Mouse (Mus musculus) left cerebral cortex, adult 8-10 months (tissue): ENCODE results near the gene Vangl1. TPM values are rescaled to one million over a fixed set of nuclear protein-coding genes. Genes with fewer than 3 reads are reported as not detected.
A peak's percentile ranks its signal among the peaks of the same experiment; 100 is the strongest.

Experiments used
- DNase-seq, 2 experiments: peaks; one replicate each; pipeline ENCODE4 v3.0.0; 2022; ENCODE audit warnings: low spot score in 2 of 2
- total RNA-seq, 4 experiments: library from RNA; stranded (reverse); gene quantifications; 2 replicates each; pipeline ENCODE4 v1.2.4; 2022

The Vangl1 gene
- total RNA-seq, 4 experiments from 2014 or later: 3.7 to 9.5 (median 7.0) TPM

DNA sequence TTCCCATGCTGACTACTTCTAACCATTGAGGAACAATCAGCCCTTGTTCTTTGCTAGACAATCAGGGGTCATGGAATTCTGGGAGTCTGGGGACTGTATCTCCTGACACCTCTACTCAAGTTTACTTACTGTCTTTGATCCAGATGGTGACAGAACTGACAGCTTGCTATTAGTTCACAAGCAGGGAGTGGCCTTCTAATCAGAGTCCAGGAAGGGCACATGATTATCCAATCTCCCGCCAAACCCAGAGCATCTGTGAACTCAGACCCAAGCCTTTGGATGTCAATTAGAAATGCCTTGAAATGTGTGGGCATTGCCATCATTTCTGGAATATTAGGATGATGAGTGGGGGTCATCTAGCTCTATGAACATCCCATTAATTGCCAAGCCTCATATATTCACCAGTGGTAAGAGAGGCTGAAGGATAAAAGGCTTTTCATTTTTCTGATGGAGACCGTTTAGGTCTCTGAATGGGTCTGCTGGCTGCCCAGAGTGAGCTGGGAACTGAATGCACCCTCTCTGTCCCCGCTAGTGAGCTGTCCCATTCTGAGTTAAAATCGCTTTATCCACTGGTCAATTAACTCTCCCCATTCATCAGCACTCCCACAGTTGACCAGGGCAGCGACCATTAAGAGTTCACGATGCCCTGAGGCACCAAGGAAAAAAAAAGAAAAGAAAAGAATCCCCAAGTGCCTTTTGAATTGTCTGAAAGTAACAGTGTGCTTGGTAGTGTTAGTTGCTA, 58.7 kb downstream of the Vangl1 start:
- no peak for DNase-seq

DNA sequence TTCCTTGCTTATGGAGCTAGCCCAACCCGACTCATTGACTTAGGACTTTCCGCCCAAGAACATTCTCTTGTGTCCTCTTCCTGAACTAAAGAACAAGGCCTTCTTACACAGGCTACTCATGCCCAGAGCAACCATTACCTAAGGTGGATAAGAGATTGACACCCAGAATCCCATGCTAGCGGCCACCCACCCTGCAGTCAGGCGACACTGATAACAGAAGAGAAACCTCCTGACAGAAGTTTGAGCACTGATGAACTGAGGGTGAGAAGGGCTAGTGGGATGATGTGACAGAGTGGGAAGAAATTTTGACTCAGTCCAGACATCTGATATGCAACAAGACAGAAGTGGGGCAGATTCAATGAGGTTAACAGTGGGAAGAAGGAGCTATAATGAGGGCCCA, 60.1 kb downstream of the Vangl1 start:
- DNase-seq: no peak

DNA sequence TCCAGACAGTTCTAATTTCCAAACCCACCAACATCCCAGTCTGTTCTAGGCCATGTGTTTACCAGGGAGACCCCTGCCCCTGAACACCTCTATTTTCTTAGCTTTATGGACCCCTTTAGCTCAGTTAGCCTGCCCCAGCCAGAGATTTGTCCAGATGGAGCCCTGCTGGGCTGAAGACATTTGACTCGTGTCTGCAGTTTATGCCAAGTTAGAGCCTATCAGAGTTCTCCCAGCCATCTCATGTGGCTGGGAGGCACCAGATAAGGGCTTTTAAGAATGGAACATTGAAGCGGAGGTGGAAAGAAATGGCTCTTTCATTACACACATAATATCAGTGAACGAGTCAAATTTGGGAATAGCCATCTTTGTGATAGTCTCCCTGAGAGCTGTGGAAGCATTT, 61.0 kb downstream of the Vangl1 start:
- DNase-seq: no peak

DNA sequence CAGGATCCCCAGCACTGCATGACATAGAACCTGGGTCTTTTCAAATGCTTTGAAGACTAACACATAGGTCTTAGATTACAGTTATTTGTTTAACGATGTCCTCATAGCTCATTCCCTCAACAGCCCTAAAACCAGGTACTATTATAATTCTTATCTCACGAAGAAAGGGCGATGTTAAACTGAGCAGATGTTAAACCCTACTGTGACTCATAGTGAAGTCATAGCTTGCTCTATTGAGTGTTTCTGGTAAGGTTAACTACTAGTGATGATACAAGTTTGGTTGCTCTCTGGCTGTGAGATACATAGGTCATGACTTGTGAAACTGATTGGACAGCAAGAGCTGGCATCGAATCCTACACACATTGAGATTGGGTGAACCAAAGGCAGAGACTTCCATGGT, 61.5 kb downstream of the Vangl1 start:
- no peak for DNase-seq

DNA sequence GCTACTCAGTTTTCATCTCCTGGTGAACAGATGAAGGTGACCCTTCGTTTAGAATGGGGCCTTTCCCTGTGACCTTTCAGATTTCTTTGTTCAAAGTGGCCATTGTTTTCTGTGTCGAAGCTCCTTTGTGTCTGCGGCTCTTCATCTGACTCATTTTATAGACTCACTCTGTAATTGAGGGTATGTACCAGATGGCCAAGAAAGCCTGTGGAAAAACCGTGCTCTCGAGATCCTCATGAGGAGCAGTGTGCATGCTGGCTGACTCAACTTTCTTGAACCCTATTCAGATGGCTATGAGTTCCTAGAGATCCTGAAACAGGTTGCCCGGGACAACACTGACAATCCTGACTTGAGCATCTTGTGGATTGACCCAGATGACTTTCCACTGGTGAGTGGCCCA, 62.6 kb downstream of the Vangl1 start:
- DNase-seq: peak in 1 of 2 experiments; percentile 16

DNA sequence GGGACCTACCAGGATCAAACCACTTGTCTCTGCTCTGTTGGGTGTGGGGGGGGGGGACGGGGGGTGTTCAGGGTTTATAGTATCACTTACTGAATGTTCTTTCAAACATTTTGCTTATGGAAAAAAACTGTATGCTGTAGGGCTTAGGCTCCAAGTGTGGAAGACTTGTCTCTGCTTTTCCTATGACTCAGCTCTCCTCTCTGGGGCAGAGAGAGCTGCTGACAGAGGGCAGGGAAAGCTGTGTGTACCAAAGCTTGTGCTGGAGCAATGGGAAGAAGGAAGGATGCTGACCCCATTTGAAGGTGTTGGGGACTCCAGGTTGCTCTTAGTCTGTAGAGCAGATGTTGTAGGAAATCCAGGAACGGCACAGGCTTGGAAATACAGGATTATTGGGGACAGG, 63.0 kb downstream of the Vangl1 start:
- DNase-seq: no peak

DNA sequence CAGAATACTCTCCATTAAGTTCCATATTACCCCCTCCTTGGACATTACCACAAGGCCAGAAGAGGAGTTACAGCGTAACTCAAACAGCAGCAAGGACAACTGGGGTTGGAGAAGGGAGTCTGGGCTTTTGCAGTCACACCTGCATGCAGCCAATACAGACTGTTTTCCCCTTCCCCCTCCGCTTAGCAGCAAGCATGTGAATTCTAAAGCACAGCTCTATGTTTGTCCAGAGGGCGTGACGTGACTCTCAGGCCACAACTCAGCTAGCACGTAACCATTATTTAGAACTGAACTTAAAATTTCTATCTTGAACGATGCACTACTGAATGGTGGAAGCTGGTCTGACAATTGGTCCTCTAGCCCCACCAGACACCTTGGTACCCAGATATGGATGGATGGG, 63.9 kb downstream of the Vangl1 start:
- no peak for DNase-seq

DNA sequence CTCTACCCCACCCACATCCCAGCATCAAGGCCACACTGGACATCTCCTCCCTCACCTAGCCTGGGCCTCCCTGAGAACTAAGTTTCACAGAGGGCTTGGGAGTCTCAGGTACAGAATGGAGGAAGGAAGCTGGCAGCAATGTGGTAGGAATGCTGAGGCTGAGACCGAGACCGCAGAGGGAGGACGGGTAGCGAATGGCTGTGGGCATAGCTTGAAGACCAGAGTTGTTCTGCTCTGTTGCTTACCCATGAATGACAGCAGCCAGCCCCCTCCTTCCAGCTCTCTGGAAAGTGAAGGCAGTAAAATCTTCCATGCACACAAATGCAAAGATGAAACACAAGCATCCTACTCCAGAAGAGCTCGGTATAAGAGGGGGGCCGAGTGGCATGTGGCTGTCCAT, 65.6 kb downstream of the Vangl1 start:
- DNase-seq: no peak

DNA sequence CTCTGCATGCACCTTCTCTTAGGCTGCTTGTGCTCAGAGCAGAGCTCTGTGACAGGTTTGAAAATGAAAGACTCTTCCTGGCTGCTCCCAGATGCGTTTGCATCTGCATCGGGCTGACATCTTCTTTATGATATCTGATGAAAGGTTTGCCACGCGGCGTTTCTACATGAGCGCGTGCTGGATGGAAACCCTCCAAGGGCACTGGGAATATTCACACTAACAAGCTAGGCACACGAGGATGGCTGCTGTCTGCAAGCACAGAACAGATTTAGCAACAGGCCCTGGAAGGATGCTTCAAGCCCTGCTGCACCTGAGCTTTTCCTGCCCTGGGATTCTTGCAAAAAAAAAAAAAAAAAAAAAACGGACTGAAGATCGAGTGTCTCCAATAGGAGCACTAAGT, 67.3 kb downstream of the Vangl1 start:
- DNase-seq: no peak

DNA sequence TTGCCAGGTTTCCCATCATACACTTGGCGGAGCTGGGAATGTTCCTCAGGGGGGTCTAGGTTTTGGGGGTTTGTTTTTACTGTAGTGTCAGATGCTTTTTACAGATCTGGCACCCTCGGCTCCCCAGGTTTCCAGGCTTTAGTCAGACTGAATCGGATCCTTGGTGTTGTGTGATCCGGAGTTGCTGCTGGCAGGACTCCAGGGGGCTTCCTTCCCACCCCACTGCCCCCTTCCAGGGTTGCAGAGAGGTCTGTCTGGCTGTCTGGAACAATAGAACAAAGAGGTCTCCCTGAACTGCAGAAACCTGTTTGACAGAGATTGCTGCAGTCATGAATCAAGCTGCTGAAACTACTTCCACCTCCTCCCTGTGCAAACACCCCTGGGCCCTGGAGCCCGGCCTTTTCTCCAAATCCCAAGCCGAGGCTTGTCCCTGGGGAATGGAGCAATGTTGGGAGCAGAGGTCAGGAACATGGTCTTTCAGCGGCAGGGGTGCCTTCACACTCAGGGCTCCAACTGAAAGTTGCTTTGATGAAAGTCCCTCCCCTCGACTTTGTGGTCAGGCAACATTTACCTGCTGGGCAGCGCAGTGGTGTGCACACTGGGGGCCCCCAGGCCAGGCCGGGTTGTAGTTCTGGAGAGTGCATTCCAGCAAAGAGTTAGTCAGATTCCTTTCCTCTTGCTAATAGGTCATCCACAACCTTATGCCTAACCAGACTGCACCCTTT, 68.9 kb downstream of the Vangl1 start:
- DNase-seq: no peak

DNA sequence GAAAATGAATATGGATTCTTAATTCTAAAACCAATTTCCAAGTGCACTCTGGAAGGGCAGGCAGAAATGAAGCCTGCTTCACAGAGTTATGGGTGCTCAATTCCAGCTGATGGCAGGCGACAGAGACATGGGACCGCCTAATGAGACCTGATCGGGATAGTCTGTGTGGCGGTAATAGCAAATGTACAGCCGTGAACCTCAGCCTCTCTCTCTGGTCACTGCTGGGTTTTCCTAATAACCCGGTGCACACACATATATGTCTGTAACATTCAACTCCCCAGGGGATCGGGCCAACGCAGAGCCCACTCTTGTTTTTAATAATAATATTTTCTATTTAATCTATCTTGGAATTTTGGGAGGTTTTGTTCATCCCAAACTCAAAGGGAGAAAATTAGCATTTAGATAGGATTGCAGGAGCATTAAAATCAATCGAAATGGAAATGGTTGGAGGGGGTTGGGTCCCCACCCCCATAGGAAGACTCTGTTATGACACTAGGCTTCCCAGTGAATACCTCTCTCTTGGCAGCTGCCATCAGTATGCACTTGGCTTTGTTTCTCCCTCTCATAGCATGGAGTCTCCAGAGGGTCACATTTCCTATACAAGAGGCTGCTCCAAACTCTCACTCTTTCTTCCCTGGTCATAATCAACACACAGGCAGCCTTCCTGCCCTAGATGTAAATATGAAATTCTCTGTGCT, 72.7 kb downstream of the Vangl1 start:
- no peak for DNase-seq

DNA sequence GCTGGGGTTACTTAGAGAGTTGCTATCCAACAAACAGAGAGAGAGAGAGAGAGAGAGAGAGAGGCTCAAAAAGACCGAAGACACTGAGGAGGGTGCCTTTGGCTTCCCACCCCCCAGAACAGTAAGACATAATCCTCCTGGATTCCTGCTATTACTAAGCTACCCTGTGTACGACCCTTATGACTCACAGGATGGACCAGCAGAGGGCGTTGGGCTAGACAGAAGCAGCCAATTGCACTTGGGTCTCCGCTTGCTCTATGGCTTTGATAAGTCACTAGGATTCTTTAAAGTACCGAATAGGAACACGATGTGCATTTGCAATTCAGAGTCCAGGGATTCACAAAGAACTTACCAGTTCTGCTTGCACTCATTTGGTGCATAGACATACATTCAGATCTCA, 74.0 kb downstream of the Vangl1 start:
- no peak for DNase-seq

DNA sequence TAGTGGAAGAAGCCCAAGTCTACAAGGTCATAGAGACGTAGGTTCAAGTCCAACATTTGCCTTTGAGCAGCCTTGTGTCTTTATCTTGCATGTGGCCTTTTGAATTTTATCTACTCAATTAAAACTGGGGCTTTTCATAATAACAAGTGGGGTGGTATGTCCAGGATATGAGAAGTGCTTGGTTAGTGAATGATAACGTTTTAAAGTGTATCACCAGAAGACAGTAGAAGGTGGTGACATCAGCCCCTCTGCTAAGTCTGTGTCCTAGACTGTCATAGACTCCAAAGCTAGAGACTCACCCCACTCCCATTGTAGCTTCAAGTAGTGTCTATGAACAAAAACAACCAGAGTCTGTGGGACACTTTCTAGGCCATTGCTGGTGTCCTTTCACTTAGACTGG, 76.3 kb downstream of the Vangl1 start:
- DNase-seq: no peak

DNA sequence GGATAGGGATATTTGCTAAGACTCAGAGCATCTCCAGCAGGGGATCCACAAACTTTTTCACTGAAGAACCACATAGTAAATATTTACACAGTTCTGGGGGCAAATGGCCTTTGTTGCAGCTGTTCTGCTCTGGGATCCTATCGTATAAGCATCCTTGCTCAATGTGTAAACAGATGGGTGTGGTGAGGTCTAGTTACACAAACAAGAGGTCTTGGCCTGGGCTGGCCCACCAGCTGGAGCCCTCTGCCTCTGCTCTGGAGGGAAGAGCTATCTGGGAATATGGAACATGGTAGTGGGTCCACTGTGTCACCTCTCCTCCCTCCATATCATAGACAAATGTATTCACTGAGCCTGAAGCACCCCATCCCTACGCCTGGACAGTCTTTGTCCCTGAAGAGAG, 77.4 kb downstream of the Vangl1 start:
- DNase-seq: no peak

DNA sequence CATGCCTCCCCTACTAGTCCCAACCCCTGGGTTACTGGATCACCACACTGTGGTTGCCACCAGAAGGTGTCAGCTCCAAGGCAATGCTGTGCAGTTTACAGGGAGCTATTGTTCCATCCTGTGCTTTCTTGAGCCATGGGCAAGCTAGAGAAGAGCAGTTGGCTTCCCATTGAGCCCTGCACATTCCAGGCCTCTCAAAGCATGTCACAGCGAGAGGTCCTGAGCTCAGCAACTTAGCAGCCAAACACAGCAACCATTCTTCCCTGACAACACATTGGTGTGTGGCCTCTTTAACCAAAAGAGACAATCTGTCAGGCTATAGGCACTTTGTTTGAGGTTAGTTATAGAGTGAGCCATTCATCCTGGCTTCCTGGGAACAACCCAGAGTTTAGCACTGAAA, 78.9 kb downstream of the Vangl1 start:
- DNase-seq: no peak

DNA sequence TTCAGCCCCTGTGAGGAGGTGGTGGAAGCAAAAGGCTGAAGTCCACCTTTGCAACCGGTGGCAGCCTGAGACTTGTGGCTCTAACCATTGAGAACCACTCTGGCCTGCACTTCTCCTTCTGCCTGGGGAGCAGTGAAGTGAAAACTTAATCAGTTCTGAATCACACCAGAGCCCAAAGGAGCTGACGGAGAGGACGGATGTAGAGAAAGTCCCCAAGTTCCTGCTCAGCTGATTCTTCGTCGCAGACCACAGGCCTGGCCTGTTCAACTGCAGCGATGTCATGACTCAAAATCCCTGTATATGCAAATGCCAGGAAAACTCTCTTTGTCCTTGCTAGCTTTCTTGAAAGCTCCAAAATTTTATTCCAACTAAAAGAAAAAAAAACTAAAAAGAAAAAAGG, 80.8 kb downstream of the Vangl1 start:
- DNase-seq: no peak

DNA sequence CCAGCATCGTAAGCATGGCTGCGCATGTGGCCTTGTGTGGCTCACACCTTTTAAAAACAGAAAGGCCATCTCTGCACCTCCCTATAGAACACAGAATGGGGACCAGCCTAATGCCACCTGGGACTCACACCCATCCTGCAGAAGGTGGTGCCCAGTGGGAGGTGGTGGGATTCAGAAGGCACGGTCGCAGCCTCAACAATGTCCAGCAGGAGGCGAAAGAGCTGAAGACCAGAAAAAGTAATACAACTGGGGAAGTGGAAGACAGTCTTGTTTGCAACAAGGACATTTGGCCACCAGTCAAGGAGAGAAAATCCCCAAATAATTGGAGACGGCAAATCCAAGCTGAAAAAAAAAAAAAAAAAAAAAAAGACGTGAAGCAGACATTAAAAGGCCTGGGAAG, 82.4 kb downstream of the Vangl1 start:
- DNase-seq: no peak

DNA sequence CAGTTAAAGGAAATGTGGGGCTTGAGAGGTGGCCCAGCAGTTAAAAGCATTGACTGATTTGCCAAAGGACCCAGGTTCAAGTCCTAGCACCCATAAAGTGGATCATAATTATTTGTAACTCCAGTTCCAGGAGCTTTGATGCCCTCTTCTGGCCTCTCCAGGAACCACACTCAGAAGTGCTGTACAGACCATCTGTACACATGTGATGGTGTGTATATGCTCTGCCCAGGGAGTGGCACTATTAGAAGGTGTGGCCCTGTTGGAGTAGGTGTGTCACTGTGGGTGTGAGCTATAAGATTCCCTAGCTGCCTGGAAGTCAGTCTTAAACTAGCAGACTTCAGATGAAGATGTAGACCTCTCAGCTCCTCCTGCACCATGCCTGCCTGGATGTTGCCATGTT, 83.5 kb downstream of the Vangl1 start:
- no peak for DNase-seq

DNA sequence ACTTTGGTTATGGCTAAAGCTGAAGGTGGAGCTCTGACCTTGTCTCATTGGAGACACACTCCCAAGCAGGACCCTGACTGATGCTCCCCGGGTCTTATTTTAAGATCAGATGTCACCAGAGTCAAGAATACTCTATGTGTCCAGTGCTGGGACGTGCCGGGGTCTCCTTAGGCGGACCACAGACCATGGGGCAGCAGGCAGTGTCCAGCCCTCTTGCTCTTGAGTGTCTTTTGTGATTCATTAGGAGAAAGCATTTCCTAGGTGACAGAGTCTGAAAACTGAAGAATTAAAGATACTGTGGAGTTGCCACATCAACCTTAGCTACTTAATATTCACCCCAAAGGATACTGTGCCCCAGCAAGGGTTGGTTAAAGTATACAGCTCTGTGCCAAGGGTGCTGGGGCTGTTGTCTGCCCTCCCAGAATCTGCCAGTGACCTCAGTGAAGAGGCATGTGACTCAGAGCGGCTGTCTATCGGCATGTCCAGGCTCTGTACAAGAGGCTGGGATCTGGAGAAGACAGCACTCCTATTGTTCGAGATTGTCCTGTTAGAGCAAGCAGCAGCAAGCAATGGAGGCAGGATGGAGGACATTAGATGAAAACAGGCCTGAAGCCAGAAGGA, 92.4 kb downstream of the Vangl1 start:
- DNase-seq: no peak

DNA sequence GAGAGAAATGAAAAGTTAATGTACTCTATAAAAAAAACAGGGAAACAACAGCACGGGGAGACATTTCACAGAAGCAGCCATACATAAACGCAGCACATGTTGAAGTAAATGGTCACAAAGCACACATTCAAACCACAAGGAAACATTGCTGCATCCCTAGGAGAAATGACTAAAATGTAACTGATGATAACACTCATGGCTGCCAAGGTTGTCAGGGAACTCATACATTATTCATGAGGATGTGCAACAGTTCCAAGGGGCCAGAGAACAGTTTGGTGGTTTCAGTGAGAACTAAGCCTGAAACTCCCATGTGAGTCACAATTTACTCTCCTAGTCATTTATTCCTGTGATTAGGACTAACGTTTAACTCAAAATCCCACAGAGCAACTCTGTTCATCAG, 96.3 kb downstream of the Vangl1 start:
- no peak for DNase-seq

DNA sequence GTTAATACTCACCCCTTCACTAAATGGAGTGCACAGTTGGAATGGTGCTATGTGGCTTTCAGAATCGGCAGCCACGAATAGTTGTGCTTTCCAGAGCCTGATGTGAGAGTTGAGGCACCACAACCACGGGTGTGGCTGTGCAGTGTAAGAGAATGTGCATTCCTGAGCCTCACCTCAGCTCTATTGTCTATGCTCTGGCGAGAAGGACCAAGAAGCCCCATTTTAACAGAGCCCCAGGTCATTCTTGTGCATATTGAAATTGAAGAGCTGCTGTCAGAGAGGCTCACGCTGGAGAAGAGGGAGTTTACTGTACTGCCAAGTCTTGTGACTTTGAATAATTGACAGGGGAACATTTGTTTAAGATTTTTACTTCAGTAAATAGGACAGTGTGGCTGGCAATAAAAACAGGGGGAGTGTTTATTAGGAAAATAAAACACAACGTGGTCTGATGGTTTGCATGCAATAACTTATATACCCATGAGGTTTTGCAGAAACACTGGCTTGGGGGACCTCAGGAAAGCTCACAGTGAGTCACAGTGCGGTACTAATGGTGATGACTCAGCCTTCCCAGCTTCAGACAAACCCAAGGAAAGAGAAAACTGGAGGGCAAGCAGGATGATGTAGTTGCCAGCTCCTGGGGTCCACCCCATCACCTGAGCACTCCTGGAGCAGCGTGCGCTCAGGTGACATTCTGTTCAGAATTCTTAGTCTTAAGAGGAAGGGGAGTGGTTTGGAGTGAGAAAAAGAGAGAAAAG, 100.5 kb downstream of the Vangl1 start:
- no peak for DNase-seq
